Mouse (Mus musculus) megakaryocyte, adult 5-6 weeks (primary cell): ENCODE measurements around the gene Rps12. TPM values are rescaled to one million over a fixed set of nuclear protein-coding genes. Genes with fewer than 3 reads are reported as not detected.
A peak's percentile ranks its signal among the peaks of the same experiment; 100 is the strongest.
"Not testable (repeated sequence)": the region's sequence is repeated elsewhere in the genome, so short reads cannot be mapped to it uniquely, and the experiment has no call there.

Experiments used
- ATAC-seq: 2 replicates; pipeline ENCODE4 v1.8.0; 2016; ENCODE audit warnings: mild to moderate bottlenecking, inconsistent platforms; ENCODE audit not compliant: poor library complexity, severe bottlenecking
- total RNA-seq, 2 experiments: library from RNA; stranded (forward) in 1 of 2; stranded (reverse) in 1 of 2; fragments of 153-499, 151-499 nt in 1 of 2; fragments of 221-1000, 200-1000 nt in 1 of 2; gene quantifications; 2 replicates each; pipeline versions ENCODE4 v1.2.3 to v1.2.4; 2015 to 2017

Rps12 gene
- total RNA-seq, 2 experiments from 2014 or later, result 812 to 3,100 TPM

GRCm38 (mm10) chr10:23786040-23786439, 1.0 kb downstream of the Rps12 start:
- no peak for ATAC-seq

GRCm38 (mm10) chr10:23785599-23785998, 1.5 kb downstream of the Rps12 start:
- ATAC-seq, result not testable (repeated sequence)

- no peak for ATAC-seq
Measured at GRCm38 (mm10) chr10:23784121-23784520, 3.0 kb downstream of the Rps12 start.

GRCm38 (mm10) chr10:23783493-23783884, 3.6 kb downstream of the Rps12 start:
- no peak for ATAC-seq

GRCm38 (mm10) chr10:23782855-23783492, 4.1 kb downstream of the Rps12 start:
- no peak for ATAC-seq

GRCm38 (mm10) chr10:23781760-23782735, 5.0 kb downstream of the Rps12 start:
- ATAC-seq, result no peak

GRCm38 (mm10) chr10:23780539-23781275, 6.4 kb downstream of the Rps12 start:
- peak; percentile 67 for ATAC-seq

- ATAC-seq, result no peak
Measured at GRCm38 (mm10) chr10:23777288-23777945, 9.7 kb downstream of the Rps12 start.

- ATAC-seq, result no peak
Measured at GRCm38 (mm10) chr10:23754166-23754565, 32.9 kb downstream of the Rps12 start.

Other genes starting within 250 kb of the Rps12 start
- gene Slc18b1, start 9.7 kb upstream of the Rps12 start, total RNA-seq (2015), result 0.18 and 0.34 TPM in 2 replicates
- 0.37 TPM in 1 of 2 replicates, not detected in the other for gene Slc18b1, start 9.7 kb upstream of the Rps12 start, total RNA-seq (2017)
- 2.2 and 4.3 TPM in 2 replicates for gene Vnn3, start 64.2 kb upstream of the Rps12 start, total RNA-seq (2015)
- 7.4 and 11.0 TPM in 2 replicates for gene Vnn3, start 64.2 kb upstream of the Rps12 start, total RNA-seq (2017)
- not detected in 2 replicates for gene Vnn1, start 107.4 kb upstream of the Rps12 start, total RNA-seq (2015)
- gene Vnn1, start 107.4 kb upstream of the Rps12 start, total RNA-seq (2017), result not detected in 2 replicates
- gene Taar1, start 133.1 kb upstream of the Rps12 start, total RNA-seq (2015), result not detected in 2 replicates
- gene Taar1, start 133.1 kb upstream of the Rps12 start, total RNA-seq (2017), result not detected in 2 replicates
- gene Taar2, start 151.3 kb upstream of the Rps12 start, total RNA-seq (2015), result not detected in 2 replicates
- not detected in 2 replicates for gene Taar2, start 151.3 kb upstream of the Rps12 start, total RNA-seq (2017)
- gene Taar3, start 162.3 kb upstream of the Rps12 start, total RNA-seq (2015), result not detected in 2 replicates
- not detected in 2 replicates for gene Taar3, start 162.3 kb upstream of the Rps12 start, total RNA-seq (2017)
- gene Taar4, start 173.2 kb upstream of the Rps12 start, total RNA-seq (2015), result not detected in 2 replicates
- gene Taar4, start 173.2 kb upstream of the Rps12 start, total RNA-seq (2017), result not detected in 2 replicates
- gene Taar5, start 183.4 kb upstream of the Rps12 start, total RNA-seq (2015), result not detected in 2 replicates
- gene Taar5, start 183.4 kb upstream of the Rps12 start, total RNA-seq (2017), result not detected in 2 replicates
- gene Taar6, start 198.4 kb upstream of the Rps12 start, total RNA-seq (2015), result not detected in 2 replicates
- not detected in 2 replicates for gene Taar6, start 198.4 kb upstream of the Rps12 start, total RNA-seq (2017)
- not detected in 2 replicates for gene Taar7a, start 206.2 kb upstream of the Rps12 start, total RNA-seq (2015)
- not detected in 2 replicates for gene Taar7a, start 206.2 kb upstream of the Rps12 start, total RNA-seq (2017)
- not detected in 2 replicates for gene Taar7b, start 212.7 kb upstream of the Rps12 start, total RNA-seq (2015)
- gene Taar7b, start 212.7 kb upstream of the Rps12 start, total RNA-seq (2017), result not detected in 2 replicates
- not detected in 2 replicates for gene Taar7d, start 239.9 kb upstream of the Rps12 start, total RNA-seq (2015)
- not detected in 2 replicates for gene Taar7d, start 239.9 kb upstream of the Rps12 start, total RNA-seq (2017)